Comparison of ENCODE assay signal across 25 mouse cellular contexts in genomic region chr1:105807028-105807722, GRCm38 (mm10).
"Had no signal": no experiment of that assay in that cellular context is flagged by ENCODE, and none has a peak within 500 bp of the region (broad histone marks: within the 10 kb centered on the region; RNA-seq: fewer than 3 reads in every experiment).

No protein-coding gene starts in this region.

- H3K36me3 ChIP-seq: heart, embryonic 13.5 days; heart, embryonic 15.5 days; hindbrain, embryonic 13.5 days; hindbrain, embryonic 15.5 days; limb, embryonic 12.5 days; liver, embryonic 13.5 days had no signal

- H3K4me2 ChIP-seq: heart, embryonic 11.5 days; heart, embryonic 13.5 days; heart, embryonic 15.5 days; hindbrain, embryonic 13.5 days; hindbrain, embryonic 15.5 days; limb, embryonic 12.5 days; liver, embryonic 11.5 days; liver, embryonic 13.5 days had no signal

- H3K9ac ChIP-seq: heart, embryonic 13.5 days; heart, embryonic 15.5 days; hindbrain, embryonic 13.5 days; hindbrain, embryonic 15.5 days; limb, embryonic 12.5 days; liver, embryonic 13.5 days had no signal

- DNase-seq: gastrocnemius, adult 2 months; gastrocnemius, postnatal 10 days; gastrocnemius, postnatal 25 days; heart, adult 11 months; heart, adult 2 months; heart, postnatal 14 days; heart, postnatal 36 days; kidney, adult 18-20 months; kidney, adult 8-10 months; kidney, postnatal 10 days; kidney, postnatal 25 days; kidney, postnatal 4 days; layer of hippocampus, postnatal 36 days; left cerebral cortex, postnatal 4 days; liver; liver, embryonic 13.5 days had no signal

- H3K4me3 ChIP-seq: gastrocnemius, adult 2 months; heart, adult 2 months; heart, embryonic 13.5 days; heart, embryonic 15.5 days; hindbrain, embryonic 13.5 days; hindbrain, embryonic 15.5 days; layer of hippocampus, adult 2 months; limb, embryonic 12.5 days; liver, embryonic 13.5 days had no signal

- H3K9me3 ChIP-seq: heart, embryonic 13.5 days; heart, embryonic 15.5 days; hindbrain, embryonic 13.5 days; hindbrain, embryonic 15.5 days; limb, embryonic 12.5 days; liver, embryonic 13.5 days had no signal

- H3K4me1 ChIP-seq: heart, embryonic 13.5 days; heart, embryonic 15.5 days; hindbrain, embryonic 13.5 days; hindbrain, embryonic 15.5 days; limb, embryonic 12.5 days had no signal

- ATAC-seq: hindbrain, postnatal 0 days had no signal

- H3K27me3 ChIP-seq: heart, embryonic 13.5 days; heart, embryonic 15.5 days; hindbrain, embryonic 13.5 days; hindbrain, embryonic 15.5 days; limb, embryonic 12.5 days; liver, embryonic 13.5 days had no signal

- H3K27ac ChIP-seq: gastrocnemius, adult 2 months; heart, adult 2 months; heart, embryonic 13.5 days; heart, embryonic 15.5 days; hindbrain, embryonic 13.5 days; hindbrain, embryonic 15.5 days; hindbrain, postnatal 0 days; layer of hippocampus, adult 2 months; limb, embryonic 12.5 days; liver, embryonic 13.5 days had no signal
